Mouse (Mus musculus) spleen, adult 2 months (tissue): ENCODE measurements around the gene Vamp2. TPM values are rescaled to one million over a fixed set of nuclear protein-coding genes. Genes with fewer than 3 reads are reported as not detected.

Source experiments
- DNase-seq, 2 experiments: peaks; one replicate each; pipeline versions ENCODE4 v3.0.0 to v3.0.0-alpha.2; 2012 to 2021; ENCODE audit warnings: low spot score in 2 of 2, low read depth in 1 of 2
- H3K27ac ChIP-seq: fragments of 200-500 bp; 2 replicates; pipeline ENCODE4 v1.5.1; 2012; ENCODE audit warnings: low read length, inconsistent platforms; ENCODE audit not compliant: insufficient read depth
- H3K27me3 ChIP-seq: fragments of 200-500 bp; 2 replicates; pipeline ENCODE4 v1.6.1; 2012; ENCODE audit warnings: mild to moderate bottlenecking, moderate library complexity, low read length, inconsistent platforms; ENCODE audit not compliant: control insufficient read depth, insufficient read depth
- H3K36me3 ChIP-seq: fragments of 200-500 bp; 2 replicates; pipeline ENCODE4 v1.6.1; 2012; ENCODE audit warnings: mild to moderate bottlenecking, low read length, inconsistent platforms; ENCODE audit not compliant: control insufficient read depth, insufficient read depth
- H3K4me1 ChIP-seq: fragments of 200-500 bp; 2 replicates; pipeline ENCODE4 v1.6.1; 2011; ENCODE audit warnings: inconsistent platforms; ENCODE audit not compliant: control insufficient read depth, insufficient read depth, insufficient read length
- H3K4me3 ChIP-seq: fragments of 200-500 bp; 2 replicates; pipeline ENCODE4 v1.5.1; 2011; ENCODE audit warnings: mild to moderate bottlenecking, inconsistent platforms; ENCODE audit not compliant: insufficient read depth, insufficient read length; ENCODE audit errors: extremely low read depth
- CTCF ChIP-seq: fragments of 200-500 bp; IDR thresholded peaks from 2 replicates; pipeline ENCODE4 v1.5.1; 2011; ENCODE audit warnings: mild to moderate bottlenecking, inconsistent platforms; ENCODE audit not compliant: insufficient read depth, insufficient read length, insufficient replicate concordance; ENCODE audit errors: extremely low read depth
- POLR2A ChIP-seq: fragments of 200-500 bp; IDR thresholded peaks from 2 replicates; pipeline ENCODE4 v1.6.1; 2011; ENCODE audit warnings: low read depth, low read length, inconsistent platforms
- WGBS: fragments of 180-500 bp; shearing (Covaris S2); methylation state at CpG from one replicate; pipeline ENCODE4 v1.1.7; 2018; 5-methylcytosine and 5-hydroxymethylcytosine counted together
- polyA plus RNA-seq: library from polyadenylated mRNA; depleted of rRNA; stranded (reverse); fragments of >200 nt; gene quantifications from 2 replicates; pipeline ENCODE4 v1.2.3, GENCODE M21; 2012

The Vamp2 gene
- polyA plus RNA-seq, 1 experiment = 94.2 TPM

GRCm38 (mm10) chr11:69099177-69099914 lies 11.1 kb downstream of the Vamp2 start:
- peak overlapping the region; percentile 90 for H3K27ac ChIP-seq
- WGBS = 2% methylated on average over 22 of the region's 22 CpGs
- peaks cover 25% of the 10 kb centered on the region for H3K4me1 ChIP-seq
- peaks cover 34% of the 10 kb centered on the region for H3K36me3 ChIP-seq
- no peak for TF ChIP-seq POLR2A
- no peak for TF ChIP-seq CTCF
- peak overlapping the region; percentile 62 for H3K4me3 ChIP-seq
- DNase-seq = no peak
- H3K27me3 ChIP-seq = no peaks in the 10 kb centered on the region

- peaks cover 38% of the 10 kb centered on the region for H3K36me3 ChIP-seq
- H3K4me1 ChIP-seq = peaks cover 25% of the 10 kb centered on the region
- peak overlapping the region; percentile 62 for H3K4me3 ChIP-seq
- DNase-seq = peak; percentile 87 to 95
- WGBS = under 1% methylated on average over 23 of the region's 23 CpGs
- no peaks in the 10 kb centered on the region for H3K27me3 ChIP-seq
- no peak for TF ChIP-seq CTCF
- TF ChIP-seq POLR2A = no peak; the same call in 1 of the 2 replicates
- peak overlapping the region; percentile 90 for H3K27ac ChIP-seq
These were observed 11.6 kb downstream of the Vamp2 start for GRCm38 (mm10) chr11:69099915-69100345.

GRCm38 (mm10) chr11:69100639-69101360 lies 12.5 kb downstream of the Vamp2 start:
- 74% methylated on average over 20 of the region's 20 CpGs for WGBS
- H3K4me1 ChIP-seq = peaks cover 25% of the 10 kb centered on the region
- H3K27me3 ChIP-seq = no peaks in the 10 kb centered on the region
- TF ChIP-seq POLR2A (no peak), CTCF (no peak)
- no peak for DNase-seq
- H3K36me3 ChIP-seq = peaks cover 45% of the 10 kb centered on the region
- no peak overlapping the region for H3K4me3 ChIP-seq
- peak overlapping the region; percentile 78 for H3K27ac ChIP-seq

GRCm38 (mm10) chr11:69101604-69102402 lies 13.5 kb downstream of the Vamp2 start:
- peaks cover 22% of the 10 kb centered on the region for H3K4me1 ChIP-seq
- H3K27me3 ChIP-seq = no peaks in the 10 kb centered on the region
- H3K27ac ChIP-seq = no peak overlapping the region
- no peak for DNase-seq
- TF ChIP-seq POLR2A (no peak), CTCF (no peak)
- no peak overlapping the region for H3K4me3 ChIP-seq
- peaks cover 54% of the 10 kb centered on the region for H3K36me3 ChIP-seq
- WGBS = 94% methylated on average over 21 of the region's 21 CpGs

- no peak for TF ChIP-seq POLR2A
- no peak for TF ChIP-seq CTCF
- Histone ChIP-seq H3K27me3 (no peaks in the 10 kb centered on the region), H3K36me3 (peaks cover 58% of the 10 kb centered on the region), H3K4me1 (peaks cover 16% of the 10 kb centered on the region; the same call in 1 of the 2 replicates), H3K4me3 (no peak overlapping the region), H3K27ac (no peak overlapping the region)
- no peak for DNase-seq
- 95% methylated on average over 7 of the region's 7 CpGs for WGBS
These were observed 14.1 kb downstream of the Vamp2 start for GRCm38 (mm10) chr11:69102403-69102725.

GRCm38 (mm10) chr11:69103121-69103520 lies 14.8 kb downstream of the Vamp2 start:
- H3K4me1 ChIP-seq = peaks cover 9% of the 10 kb centered on the region; the same call in 1 of the 2 replicates
- WGBS = 95% methylated on average over 14 of the region's 14 CpGs
- H3K36me3 ChIP-seq = peaks cover 66% of the 10 kb centered on the region
- no peak for DNase-seq
- TF ChIP-seq POLR2A = no peak
- TF ChIP-seq CTCF = no peak
- H3K27ac ChIP-seq = no peak overlapping the region
- H3K4me3 ChIP-seq = no peak overlapping the region
- no peaks in the 10 kb centered on the region for H3K27me3 ChIP-seq
